Mouse (Mus musculus) MEL (cell line): ENCODE data around the gene Ryr2. TPM values are rescaled to one million over a fixed set of nuclear protein-coding genes. Genes with fewer than 3 reads are reported as not detected.

Source experiments
- DNase-seq: peaks from one replicate; pipeline ENCODE4 v3.0.0; 2011; ENCODE audit warnings: low read depth, low spot score
- H3K27ac ChIP-seq: 2 replicates; pipeline ENCODE4 v1.5.1; 2012; ENCODE audit warnings: low read depth, mild to moderate bottlenecking, control low read depth, low read length, moderate library complexity; ENCODE audit not compliant: control insufficient read depth
- H3K27me3 ChIP-seq, 2 experiments: fragments of 150-350 bp in 1 of 2; sonication (generic) in 1 of 2; 2 replicates each; pipeline ENCODE4 v1.6.1; 2012; ENCODE audit warnings: low read length in 2 of 2, mild to moderate bottlenecking in 2 of 2, improper control_type of control experiment in 1 of 2, moderate library complexity in 1 of 2; ENCODE audit not compliant: insufficient read depth in 2 of 2, control insufficient read depth in 1 of 2
- H3K36me3 ChIP-seq, 2 experiments: 2 replicates each; pipeline ENCODE4 v1.6.1; 2012 to 2014; ENCODE audit warnings: low read length in 2 of 2, improper control_type of control experiment in 1 of 2, inconsistent platforms in 1 of 2, mild to moderate bottlenecking in 1 of 2; ENCODE audit not compliant: insufficient read depth in 2 of 2, control insufficient read depth in 1 of 2
- H3K4me1 ChIP-seq, 2 experiments: fragments of 150-350 bp in 1 of 2; sonication (generic) in 1 of 2; 2 replicates each; pipeline ENCODE4 v1.6.1; 2012; ENCODE audit warnings: low read length in 2 of 2, improper control_type of control experiment in 1 of 2, mild to moderate bottlenecking in 1 of 2; ENCODE audit not compliant: insufficient read depth in 2 of 2, control insufficient read depth in 1 of 2
- H3K4me3 ChIP-seq, 2 experiments: fragments of 150-350 bp in 1 of 2; sonication (generic) in 1 of 2; 2 replicates each; pipeline ENCODE4 v1.5.1; 2012; ENCODE audit warnings: low read depth in 2 of 2, low read length in 2 of 2, mild to moderate bottlenecking in 2 of 2, moderate library complexity in 2 of 2, control low read depth in 1 of 2, improper control_type of control experiment in 1 of 2; ENCODE audit not compliant: control insufficient read depth in 1 of 2, insufficient read depth in 1 of 2
- H3K79me2 ChIP-seq: 2 replicates; pipeline ENCODE4 v1.6.1; 2012; ENCODE audit warnings: mild to moderate bottlenecking, low read length, moderate library complexity; ENCODE audit not compliant: control insufficient read depth, poor library complexity, insufficient read depth
- H3K9ac ChIP-seq: 2 replicates; pipeline ENCODE4 v1.6.1; 2012; ENCODE audit warnings: low read depth, mild to moderate bottlenecking, control low read depth, low read length, moderate library complexity; ENCODE audit not compliant: control insufficient read depth, poor library complexity, severe bottlenecking
- H3K9me3 ChIP-seq: fragments of 150-350 bp; sonication (generic); replicated peaks from 2 replicates; pipeline ENCODE4 v1.6.1; 2012; ENCODE audit warnings: mild to moderate bottlenecking, low read length, improper control_type of control experiment, moderate library complexity; ENCODE audit not compliant: insufficient read depth
- BHLHE40 ChIP-seq: IDR thresholded peaks from 2 replicates; pipeline ENCODE4 v1.6.1; 2012; ENCODE audit warnings: low read depth, mild to moderate bottlenecking, inconsistent platforms, low read length, improper control_type of control experiment, borderline replicate concordance
- CHD2 ChIP-seq: IDR thresholded peaks from 2 replicates; pipeline ENCODE4 v1.6.1; 2011; ENCODE audit warnings: low read length, improper control_type of control experiment
- CTCF ChIP-seq, 3 experiments: IDR thresholded peaks in 2 of 3; conservative IDR thresholded peaks in 1 of 3; 2 replicates each; pipeline ENCODE4 v1.5.1; 2011 to 2012; ENCODE audit warnings: low read length in 3 of 3, low read depth in 2 of 3, mild to moderate bottlenecking in 2 of 3, improper control_type of control experiment in 1 of 3, inconsistent platforms in 1 of 3, mixed read lengths in 1 of 3, moderate library complexity in 1 of 3; ENCODE audit not compliant: control insufficient read depth in 1 of 3, insufficient read depth in 1 of 3, poor library complexity in 1 of 3, severe bottlenecking in 1 of 3
- EP300 ChIP-seq, 2 experiments: IDR thresholded peaks; 2 replicates each; pipeline ENCODE4 v1.6.1; 2011; ENCODE audit warnings: improper control_type of control experiment in 2 of 2, low read length in 2 of 2, low read depth in 1 of 2, mild to moderate bottlenecking in 1 of 2
- ETS1 ChIP-seq: IDR thresholded peaks from 2 replicates; pipeline ENCODE4 v1.6.1; 2012; ENCODE audit warnings: low read depth, mild to moderate bottlenecking, inconsistent platforms, low read length, improper control_type of control experiment, moderate library complexity
- GATA1 ChIP-seq: IDR thresholded peaks from 2 replicates; pipeline ENCODE4 v1.6.1; 2011; ENCODE audit warnings: low read depth, low read length, improper control_type of control experiment
- JUND ChIP-seq: IDR thresholded peaks from 2 replicates; pipeline ENCODE4 v1.6.1; 2011; ENCODE audit warnings: low read depth, mild to moderate bottlenecking, improper control_type of control experiment, low read length
- MAFK ChIP-seq: IDR thresholded peaks from 2 replicates; pipeline ENCODE4 v1.6.1; 2011; ENCODE audit warnings: low read depth, mild to moderate bottlenecking, low read length, improper control_type of control experiment, borderline replicate concordance
- MAZ ChIP-seq: IDR thresholded peaks from 2 replicates; pipeline ENCODE4 v1.6.1; 2012; ENCODE audit warnings: low read depth, mild to moderate bottlenecking, inconsistent platforms, low read length, improper control_type of control experiment
- MEF2A ChIP-seq: IDR thresholded peaks from 2 replicates; pipeline ENCODE4 v1.6.1; 2014; ENCODE audit warnings: low read depth, mild to moderate bottlenecking, inconsistent platforms, low read length, improper control_type of control experiment; ENCODE audit not compliant: poor library complexity, insufficient replicate concordance, severe bottlenecking; ENCODE audit errors: extremely low read depth
- TCF12 ChIP-seq: IDR thresholded peaks from 2 replicates; pipeline ENCODE4 v1.6.1; 2014; ENCODE audit warnings: low read depth, mild to moderate bottlenecking, inconsistent platforms, low read length, improper control_type of control experiment, moderate library complexity
- USF2 ChIP-seq, 2 experiments: IDR thresholded peaks; 2 replicates each; pipeline ENCODE4 v1.6.1; 2011 to 2012; ENCODE audit warnings: improper control_type of control experiment in 2 of 2, low read length in 2 of 2, borderline replicate concordance in 1 of 2, inconsistent platforms in 1 of 2, low read depth in 1 of 2, mild to moderate bottlenecking in 1 of 2; ENCODE audit not compliant: insufficient read depth in 1 of 2
- ZC3H11A ChIP-seq: IDR thresholded peaks from 2 replicates; pipeline ENCODE4 v1.6.1; 2012; ENCODE audit warnings: low read depth, mild to moderate bottlenecking, inconsistent platforms, low read length, improper control_type of control experiment
- ZMIZ1 ChIP-seq: IDR thresholded peaks from 2 replicates; pipeline ENCODE4 v1.6.1; 2012; ENCODE audit warnings: low read depth, mild to moderate bottlenecking, inconsistent platforms, low read length, improper control_type of control experiment, moderate library complexity
- ZNF384 ChIP-seq: IDR thresholded peaks from 2 replicates; pipeline ENCODE4 v1.6.1; 2012; ENCODE audit warnings: low read depth, mild to moderate bottlenecking, inconsistent platforms, low read length, improper control_type of control experiment
- polyA plus RNA-seq, 2 experiments: library from polyadenylated mRNA; stranded (reverse) in 1 of 2; unstranded in 1 of 2; fragments of >175 nt in 1 of 2; fragments of >200 nt in 1 of 2; gene quantifications; 2 replicates each; pipeline versions ENCODE4 v1.2.1 to v1.2.4; 2012; ENCODE audit warnings: low replicate concordance in 2 of 2, low read depth in 1 of 2; ENCODE audit not compliant: insufficient read length in 2 of 2, insufficient read depth in 1 of 2, missing spikeins in 1 of 2
- total RNA-seq: library from RNA; depleted of rRNA; stranded (reverse); fragments of 300-350 nt; gene quantifications from 2 replicates; pipeline ENCODE4 v1.2.3, GENCODE M21; 2012

Ryr2 gene
- total and polyA plus RNA-seq, 3 experiments = 0.04 TPM; not detected in 2

DNA sequence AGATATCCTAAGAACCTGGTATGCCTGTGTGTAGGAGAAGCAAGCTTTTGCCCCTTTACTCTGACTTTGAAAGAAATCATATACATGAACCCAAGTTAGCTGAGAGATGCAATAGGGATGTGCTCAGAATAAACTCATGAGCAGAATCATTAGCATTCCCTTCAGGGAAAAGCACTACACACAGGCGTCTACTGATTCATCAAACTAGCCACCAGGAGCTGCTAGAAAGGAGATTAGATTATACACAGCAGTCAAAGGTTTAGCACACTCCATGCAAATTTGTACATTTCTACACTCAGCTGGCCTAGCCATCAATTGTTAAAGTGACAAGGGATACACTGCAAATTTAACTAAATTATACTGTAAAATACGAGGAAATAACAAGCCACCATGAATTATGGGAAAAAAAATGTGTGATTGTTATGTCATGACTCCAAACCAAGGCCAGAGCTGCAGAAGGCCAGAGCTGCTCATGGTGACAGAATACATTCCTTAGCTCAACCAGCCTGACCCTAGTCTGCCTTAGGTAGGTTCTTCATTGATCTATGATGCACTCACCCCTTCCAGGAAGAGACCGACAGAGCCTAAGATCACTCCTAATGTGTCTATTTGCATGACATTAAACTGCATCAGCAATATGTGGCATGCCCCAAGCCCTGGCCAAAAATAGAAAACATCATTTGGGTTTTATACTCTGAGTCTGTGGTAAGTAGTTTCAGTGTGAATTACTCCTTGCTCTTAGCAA, 324.2 kb downstream of the Ryr2 start:
- no peaks in the 10 kb centered on the region for H3K9me3 ChIP-seq
- no peak overlapping the region for H3K9ac ChIP-seq
- no peak overlapping the region for H3K4me3 ChIP-seq
- no peaks in the 10 kb centered on the region for H3K36me3 ChIP-seq
- DNase-seq = no peak
- no peaks in the 10 kb centered on the region for H3K27me3 ChIP-seq
- H3K4me1 ChIP-seq = no peaks in the 10 kb centered on the region
- H3K79me2 ChIP-seq = no peaks in the 10 kb centered on the region
- no peak for TF ChIP-seq MEF2A
- no peak for TF ChIP-seq ZNF384
- TF ChIP-seq GATA1 = no peak
- TF ChIP-seq EP300 (IDR thresholded peaks at IDR 0.05; ENCODE audit: low read depth in 1 of 2, low read length in 2 of 2) = no peak
- no peak overlapping the region for H3K27ac ChIP-seq

DNA sequence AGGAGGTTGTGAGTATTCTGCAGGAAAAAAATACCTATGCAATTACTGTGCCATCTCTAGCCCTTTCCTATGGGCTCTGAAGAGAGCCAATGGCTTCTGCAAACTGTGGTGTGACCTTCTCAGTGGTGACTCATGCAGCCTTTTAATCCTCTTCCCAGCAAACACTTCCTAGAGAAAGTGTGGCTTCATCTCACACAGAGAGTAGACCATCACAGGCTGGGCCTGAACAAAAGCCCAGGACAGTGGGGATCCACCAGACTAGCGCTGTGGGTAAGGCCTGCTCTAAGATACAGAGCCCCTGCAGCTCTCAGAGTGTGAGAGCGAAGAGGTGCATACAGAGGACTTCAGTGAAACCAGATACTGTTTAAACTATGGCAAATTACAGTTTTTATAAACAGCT, 325.7 kb downstream of the Ryr2 start:
- no peak overlapping the region for H3K4me3 ChIP-seq
- H3K27me3 ChIP-seq = no peaks in the 10 kb centered on the region
- no peaks in the 10 kb centered on the region for H3K9me3 ChIP-seq
- no peaks in the 10 kb centered on the region for H3K79me2 ChIP-seq
- no peaks in the 10 kb centered on the region for H3K4me1 ChIP-seq
- H3K36me3 ChIP-seq = no peaks in the 10 kb centered on the region
- H3K27ac ChIP-seq = no peak overlapping the region
- no peak for TF ChIP-seq CHD2
- TF ChIP-seq MAZ = no peak
- no peak for TF ChIP-seq MEF2A
- TF ChIP-seq ETS1 = no peak
- no peak for TF ChIP-seq TCF12
- TF ChIP-seq JUND = no peak
- TF ChIP-seq ZC3H11A = no peak
- TF ChIP-seq ZMIZ1 = no peak
- no peak overlapping the region for H3K9ac ChIP-seq
- no peak for DNase-seq

DNA sequence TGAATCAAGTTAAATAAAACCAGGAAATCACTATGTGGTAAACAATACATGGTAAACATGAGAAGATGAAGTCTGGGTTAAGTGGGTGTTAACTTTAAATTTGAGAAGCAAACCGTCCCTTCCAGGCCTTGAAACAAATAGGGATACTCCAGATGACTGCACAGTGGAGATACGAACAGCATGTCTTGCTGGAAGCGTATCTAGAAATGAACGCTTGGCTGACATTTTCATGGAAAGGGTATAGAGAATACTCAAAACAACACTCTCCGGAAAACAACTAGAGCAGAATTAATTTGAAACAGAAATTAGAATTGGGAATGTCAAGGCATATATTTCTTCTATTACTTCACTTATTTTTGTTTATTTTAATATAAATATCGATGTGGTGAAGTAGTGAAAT, 329.0 kb downstream of the Ryr2 start:
- H3K9me3 ChIP-seq = no peaks in the 10 kb centered on the region
- no peaks in the 10 kb centered on the region for H3K79me2 ChIP-seq
- H3K27ac ChIP-seq = no peak overlapping the region
- H3K9ac ChIP-seq = no peak overlapping the region
- H3K36me3 ChIP-seq = no peaks in the 10 kb centered on the region
- H3K4me3 ChIP-seq = no peak overlapping the region
- DNase-seq = no peak
- H3K4me1 ChIP-seq = no peaks in the 10 kb centered on the region
- TF ChIP-seq USF2 (IDR thresholded peaks at IDR 0.05; ENCODE audit: borderline replicate concordance in 1 of 2, insufficient read depth in 1 of 2, low read depth in 1 of 2, low read length in 2 of 2) (no peak), BHLHE40 (no peak), CTCF (IDR thresholded peaks at IDR 0.05 in 2 of 3, conservative IDR thresholded peaks at IDR 0.05 in 1 of 3; ENCODE audit: control insufficient read depth in 1 of 3, insufficient read depth in 1 of 3, low read depth in 2 of 3, low read length in 3 of 3, poor library complexity in 1 of 3, severe bottlenecking in 1 of 3) (no peak), MAFK (no peak)
- H3K27me3 ChIP-seq = no peaks in the 10 kb centered on the region
